Mouse (Mus musculus): Measurements from ENCODE around the gene Pigz. TPM values are rescaled to one million over a fixed set of nuclear protein-coding genes. Genes with fewer than 3 reads are reported as not detected.

Pigz gene
- total RNA-seq (2021): 1 to 10 TPM in 1 of 2 experiments, under 1 TPM in 1; 0.35 to 1.3 TPM
- polyA plus RNA-seq (2012; rRNA removed): 0.71 and 1.3 TPM in 2 replicates
- long read RNA-seq: 0 reads

DNA sequence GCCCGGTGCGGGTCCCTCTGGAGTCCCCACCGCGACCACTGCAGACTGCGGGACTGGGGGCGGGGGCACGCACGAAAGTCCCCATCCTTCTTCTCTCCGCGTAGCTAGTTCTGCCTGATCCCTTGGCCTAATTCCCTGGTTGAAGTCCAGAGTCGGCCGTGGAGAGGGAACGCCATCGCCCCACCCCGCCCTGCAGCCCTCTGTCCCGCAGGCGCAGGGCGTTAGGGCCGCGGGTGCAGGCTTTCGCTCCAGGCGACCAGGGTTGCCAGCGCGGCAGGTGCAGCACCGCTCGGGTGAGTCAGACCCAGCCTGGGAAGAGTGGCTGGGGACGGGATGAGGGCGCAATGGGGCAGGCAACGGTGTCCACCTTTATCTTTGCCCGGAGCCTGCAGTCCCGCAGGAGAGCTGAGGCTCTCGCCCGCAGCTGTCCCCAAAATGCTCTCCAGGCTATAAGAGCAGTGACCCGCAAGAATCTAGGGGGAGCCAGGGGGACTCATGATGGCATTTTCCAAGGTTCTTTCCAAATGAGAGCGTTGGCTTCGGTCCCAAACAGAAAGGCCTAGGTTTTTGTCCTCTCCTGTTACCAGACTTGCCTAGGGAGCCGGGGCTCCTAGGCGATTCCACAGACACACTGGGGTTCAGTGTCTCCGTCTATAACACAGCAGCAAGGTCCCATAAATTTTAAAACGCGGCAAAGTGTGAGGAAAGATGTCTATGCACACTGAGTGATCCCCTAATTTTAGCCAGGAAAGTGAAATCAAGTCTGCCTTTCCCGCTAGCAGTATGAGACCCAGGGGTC, at the start of gene Pigz:
Gene Pigz, plus strand, starts transcription at position 101 of the 799 bp plus-strand sequence.
- DNase-seq: peak; percentile 63

GRCm38 (mm10) chr16:31883902-31884301, 49.7 kb upstream of the Pigz start:
- DNase-seq: no peak

DNA sequence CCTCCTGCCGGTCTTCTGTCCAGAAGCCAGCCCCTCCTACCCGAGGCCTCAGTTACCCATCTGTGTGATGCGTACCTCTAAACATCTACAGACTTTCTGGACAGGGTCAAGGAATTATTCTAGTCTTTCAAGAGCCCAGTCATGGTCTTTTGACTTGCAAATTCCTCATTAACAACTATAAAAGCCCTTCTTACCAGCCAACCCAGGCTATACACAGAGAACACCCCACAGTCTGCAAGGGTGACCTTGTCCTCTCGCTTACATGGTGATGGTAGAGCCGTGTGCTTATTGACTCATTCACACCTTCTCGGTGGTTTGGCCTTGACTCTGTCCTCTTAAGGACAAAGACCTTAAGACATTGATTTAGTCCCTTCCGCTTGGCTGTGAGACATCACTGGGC, 42.7 kb upstream of the Pigz start:
- DNase-seq: no peak

- DNase-seq: no peak
These were observed 40.1 kb upstream of the Pigz start for GRCm38 (mm10) chr16:31893396-31894141.

GRCm38 (mm10) chr16:31896971-31897774, 36.5 kb upstream of the Pigz start:
- no peak for DNase-seq

GRCm38 (mm10) chr16:31898546-31899326, 34.9 kb upstream of the Pigz start:
- no peak for DNase-seq

DNA sequence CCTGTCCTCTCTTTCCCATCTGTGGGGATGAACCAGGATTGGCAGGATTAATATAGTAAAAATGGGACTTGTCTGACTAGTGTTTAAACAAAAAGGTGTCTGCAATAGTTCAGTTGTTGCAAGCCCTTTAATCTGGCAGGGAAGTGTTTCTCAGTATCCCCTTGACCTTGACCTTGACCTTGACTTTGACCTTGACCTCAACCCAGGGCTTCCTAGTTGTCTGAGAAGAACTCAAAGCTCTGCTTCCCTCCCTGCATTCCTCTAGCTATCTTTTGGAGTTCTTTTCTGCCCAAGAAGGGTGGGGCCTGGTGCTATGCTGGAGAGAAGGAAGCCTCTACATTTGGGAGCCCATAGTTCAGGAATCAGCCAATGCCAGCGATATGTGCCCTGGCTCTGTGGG, 31.8 kb upstream of the Pigz start:
- DNase-seq: no peak

DNA sequence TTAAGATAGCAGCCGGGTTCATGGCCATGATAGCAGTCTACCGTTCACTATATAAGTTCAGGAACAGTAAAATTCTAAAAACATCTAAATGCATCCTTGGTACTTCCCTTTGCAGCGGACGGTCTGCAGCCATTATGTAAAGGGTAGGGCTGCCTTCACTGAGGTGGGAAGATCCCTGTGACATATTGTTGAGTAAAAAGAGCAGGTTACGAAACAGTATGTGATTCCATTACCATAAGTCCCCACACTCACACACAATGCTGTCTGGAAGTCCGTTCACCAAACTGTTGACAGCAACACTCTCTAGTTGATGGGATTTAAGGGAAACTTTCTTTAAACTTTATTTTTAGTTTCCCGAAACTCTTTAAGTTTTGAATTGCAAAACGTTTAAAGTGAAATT, 30.4 kb upstream of the Pigz start:
- no peak for DNase-seq

DNA sequence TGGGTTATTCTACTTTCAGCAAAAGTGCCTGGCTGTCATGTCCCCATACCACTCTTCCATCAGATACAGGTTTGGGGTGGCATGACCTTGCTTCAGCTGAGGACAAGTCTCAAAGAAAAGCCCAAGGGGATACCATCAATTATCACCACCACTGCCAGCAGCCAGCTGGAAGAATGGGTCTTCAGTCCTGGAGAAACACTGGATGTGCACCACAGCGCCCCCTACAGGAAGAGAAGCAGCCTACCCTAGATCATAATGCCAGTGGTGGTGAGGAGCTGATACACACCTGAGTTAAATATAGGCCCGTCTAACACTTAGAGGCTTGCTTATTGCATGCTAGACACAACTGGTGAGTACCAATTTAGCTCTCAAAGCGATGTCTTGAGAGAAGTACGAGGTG, 28.3 kb upstream of the Pigz start:
- no peak for DNase-seq

- peak; percentile 49 for DNase-seq
These were observed 27.5 kb upstream of the Pigz start for GRCm38 (mm10) chr16:31905891-31906825.

- DNase-seq: peak; percentile 65
These were observed 26.8 kb upstream of the Pigz start for GRCm38 (mm10) chr16:31906896-31907295.

- DNase-seq: no peak
These were observed 24.7 kb upstream of the Pigz start for GRCm38 (mm10) chr16:31908959-31909358.

DNA sequence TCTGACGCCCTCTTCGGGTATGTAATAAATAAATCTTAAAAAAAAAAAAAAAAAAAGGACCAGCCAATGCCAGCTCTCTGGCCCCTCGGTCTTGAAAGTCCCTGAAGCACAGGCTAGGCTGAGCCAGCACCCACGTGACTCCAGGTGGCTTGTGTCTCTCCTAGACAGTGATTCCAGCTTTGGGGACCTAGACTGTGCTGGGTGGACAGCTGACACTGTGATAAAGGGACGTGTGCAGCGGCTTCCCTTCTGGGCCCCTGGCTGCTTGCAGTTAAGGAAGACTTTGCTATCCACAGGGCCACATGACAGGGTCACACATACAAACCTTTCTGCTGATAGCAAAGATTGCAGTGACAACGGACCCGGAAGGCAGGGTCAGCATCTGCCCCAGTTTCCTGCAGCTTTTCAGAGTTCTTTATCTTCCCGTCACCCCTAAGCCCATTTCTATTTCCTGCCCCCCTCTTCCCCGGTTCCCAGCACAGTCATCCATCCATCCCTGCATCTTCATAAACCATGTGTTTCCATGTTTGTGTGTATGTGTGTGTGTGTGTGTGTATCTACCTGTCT, 23.3 kb upstream of the Pigz start:
- no peak for DNase-seq

DNA sequence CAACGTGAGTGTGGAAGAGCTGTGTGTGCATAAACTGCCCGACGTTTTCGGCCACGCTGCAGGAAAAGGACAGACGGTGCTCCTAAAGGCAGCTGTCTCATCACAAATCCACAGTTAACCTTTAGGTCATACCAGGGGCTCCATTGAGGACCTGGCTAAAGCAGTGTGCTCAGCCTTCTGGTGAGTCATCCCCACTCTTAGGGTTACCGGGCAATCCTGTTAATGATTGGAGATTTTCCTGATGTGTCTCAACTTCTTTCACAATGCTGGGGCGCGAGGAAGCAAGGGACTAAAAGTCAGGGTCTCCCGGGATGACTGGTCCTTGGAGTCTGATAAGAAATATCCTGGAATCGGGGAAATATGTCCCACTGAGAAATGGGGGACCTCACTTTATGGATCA, 15.9 kb upstream of the Pigz start:
- DNase-seq: peak; percentile 41

GRCm38 (mm10) chr16:31918248-31918724, 15.4 kb upstream of the Pigz start:
- peak; percentile 75 for DNase-seq

DNA sequence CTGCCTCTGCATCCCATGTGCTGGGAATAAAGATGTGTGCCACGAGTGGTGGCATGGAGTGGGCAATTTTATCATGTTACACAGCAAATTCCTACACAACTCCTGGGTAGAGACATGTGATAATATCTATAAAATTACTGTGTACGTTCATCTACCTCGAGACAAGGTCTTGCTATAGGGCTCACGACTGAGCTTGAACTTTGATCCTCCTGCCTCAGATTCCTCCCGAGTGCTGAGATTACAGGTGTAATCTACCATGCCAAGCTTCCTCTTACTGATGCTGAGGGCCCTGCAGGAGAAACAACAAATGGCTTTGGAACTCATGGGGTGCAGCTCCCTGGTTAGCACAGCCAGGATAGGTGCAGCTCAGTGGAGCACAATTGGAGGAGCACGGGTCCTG, 9.3 kb upstream of the Pigz start:
- DNase-seq: no peak

DNA sequence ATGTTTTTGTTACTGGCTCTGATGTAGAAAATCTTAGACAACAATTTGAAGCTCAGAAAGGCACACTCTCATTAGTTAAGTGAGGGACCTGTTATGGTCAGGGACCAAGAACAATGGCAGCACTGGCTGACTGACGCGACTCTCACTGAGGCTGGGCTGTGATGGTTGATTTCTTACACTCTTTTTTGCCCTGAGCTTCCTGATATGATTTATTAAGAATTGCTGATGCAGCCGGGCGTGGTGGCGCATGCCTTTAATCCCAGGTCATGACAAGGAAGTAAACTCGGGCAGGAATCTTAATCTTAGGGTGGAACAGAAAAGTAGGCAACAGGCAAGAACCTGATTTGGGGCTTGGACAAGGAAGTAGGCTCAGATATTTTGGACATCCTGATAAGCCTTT, 7.6 kb upstream of the Pigz start:
- DNase-seq: no peak

GRCm38 (mm10) chr16:31926547-31927182, 7.0 kb upstream of the Pigz start:
- no peak for DNase-seq

- no peak for DNase-seq
These were observed 6.2 kb upstream of the Pigz start for GRCm38 (mm10) chr16:31927412-31927811.
